Mouse (Mus musculus): ENCODE measurements around the gene Adamts20.
"Not testable (repeated sequence)": the region's sequence is repeated elsewhere in the genome, so short reads cannot be mapped to it uniquely, and the experiment has no call there.

Adamts20 gene

GRCm38 (mm10) chr15:94465318-94465717 is at the start of gene Adamts20:
Gene Adamts20, minus strand, starts transcription at chr15:94465418.
- DNase-seq (ENCODE audit: extremely low read depth, low read depth, low spot score): no peak

GRCm38 (mm10) chr15:94503451-94504215 is 38.4 kb upstream of the Adamts20 start:
- no peak for DNase-seq (ENCODE audit: extremely low read depth, low read depth, low spot score)

DNA sequence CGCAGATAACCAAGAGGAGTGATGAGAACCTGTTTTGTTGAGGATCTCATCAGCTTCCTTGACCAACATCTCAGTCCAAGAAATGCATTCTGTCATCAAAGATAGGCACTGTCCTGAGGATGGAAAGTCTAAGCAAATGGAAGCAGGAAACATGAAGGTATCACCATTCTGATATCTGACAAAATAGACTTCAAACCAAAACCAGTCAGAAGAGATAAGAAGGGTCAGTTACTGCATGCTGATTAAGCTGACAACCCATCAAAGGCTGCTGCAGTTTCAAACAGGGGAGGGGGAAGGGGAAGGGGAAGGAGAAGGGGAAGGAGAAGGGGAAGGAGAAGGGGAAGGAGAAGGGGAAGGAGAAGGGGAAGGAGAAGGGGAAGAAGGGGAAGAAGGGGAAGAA is 34.0 kb upstream of the Adamts20 start:
- DNase-seq (ENCODE audit: extremely low read depth, low read depth, low spot score): no peak

GRCm38 (mm10) chr15:94495936-94496335 is 30.7 kb upstream of the Adamts20 start:
- DNase-seq (ENCODE audit: extremely low read depth, low read depth, low spot score): no peak

- DNase-seq (ENCODE audit: extremely low read depth, low read depth, low spot score): no peak
Measured at GRCm38 (mm10) chr15:94494445-94494844, 29.2 kb upstream of the Adamts20 start.

- no peak for DNase-seq (ENCODE audit: extremely low read depth, low read depth, low spot score)
Measured at GRCm38 (mm10) chr15:94489433-94489832, 24.2 kb upstream of the Adamts20 start.

- DNase-seq (ENCODE audit: extremely low read depth, low read depth, low spot score): not testable (repeated sequence)
Measured at GRCm38 (mm10) chr15:94488028-94488427, 22.8 kb upstream of the Adamts20 start.

DNA sequence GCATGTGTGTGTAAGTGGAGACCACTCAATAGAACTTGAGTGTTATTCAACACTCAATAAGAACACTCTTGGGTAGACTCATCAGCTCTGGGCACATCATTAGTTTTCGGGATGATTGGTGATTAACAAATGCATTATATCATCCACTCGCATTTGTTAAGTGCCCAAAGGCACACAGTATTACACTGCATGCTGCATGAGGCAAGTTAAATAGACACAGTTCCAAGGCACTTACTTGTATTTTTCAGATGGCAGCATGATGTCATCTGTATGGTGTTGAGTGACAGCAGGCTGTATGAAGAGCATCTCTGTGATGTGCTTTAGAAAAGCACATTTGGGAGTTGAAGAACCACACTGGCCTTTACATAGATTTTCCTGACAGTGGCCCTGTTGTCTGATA is 17.3 kb upstream of the Adamts20 start:
- DNase-seq (ENCODE audit: extremely low read depth, low read depth, low spot score): no peak

- DNase-seq (ENCODE audit: extremely low read depth, low read depth, low spot score): no peak
Measured at GRCm38 (mm10) chr15:94480792-94481191, 15.6 kb upstream of the Adamts20 start.

DNA sequence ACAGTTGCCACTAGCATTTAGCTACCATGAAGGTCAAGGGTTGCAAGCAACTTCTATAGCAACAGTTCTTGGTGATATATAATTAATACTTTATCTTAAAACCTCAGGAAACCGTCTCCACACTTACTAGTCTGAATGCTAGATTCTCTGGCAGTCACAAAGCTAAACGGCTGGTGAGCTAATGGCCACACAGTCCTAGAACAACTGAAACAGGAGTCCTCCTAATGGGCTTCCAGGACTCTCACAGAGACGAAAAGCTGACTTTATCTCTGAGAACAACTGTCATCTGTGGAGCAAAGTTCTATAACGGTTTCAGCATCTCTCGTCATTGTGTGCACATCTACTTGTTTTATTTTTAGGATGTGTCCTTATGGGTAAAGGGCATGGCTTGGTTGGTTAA is 15.0 kb upstream of the Adamts20 start:
- no peak for DNase-seq (ENCODE audit: extremely low read depth, low read depth, low spot score)

- no peak for DNase-seq (ENCODE audit: extremely low read depth, low read depth, low spot score)
Measured at GRCm38 (mm10) chr15:94479513-94480136, 14.4 kb upstream of the Adamts20 start.

GRCm38 (mm10) chr15:94478706-94479105 is 13.5 kb upstream of the Adamts20 start:
- DNase-seq (ENCODE audit: extremely low read depth, low read depth, low spot score): no peak

DNA sequence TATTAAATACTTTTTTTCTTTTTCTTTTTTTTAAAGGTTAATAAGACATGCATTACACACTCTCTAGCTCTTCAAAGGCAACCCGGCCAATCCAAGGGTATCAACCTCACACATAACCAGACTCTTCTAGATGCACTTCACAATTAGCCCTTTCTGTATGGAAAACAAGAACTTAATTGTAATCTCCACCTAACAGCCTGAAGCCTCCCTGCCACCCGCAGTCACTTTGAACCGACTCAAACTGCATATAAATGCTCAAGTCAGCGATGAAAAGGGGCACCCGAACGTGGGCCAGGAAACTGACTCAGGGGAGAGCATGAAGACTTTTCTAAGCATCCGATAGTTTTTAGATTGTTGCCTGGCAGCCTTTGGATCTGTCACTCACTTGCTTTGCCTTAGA is 12.1 kb upstream of the Adamts20 start:
- no peak for DNase-seq (ENCODE audit: extremely low read depth, low read depth, low spot score)

- no peak for DNase-seq (ENCODE audit: extremely low read depth, low read depth, low spot score)
Measured at GRCm38 (mm10) chr15:94475975-94476374, 10.8 kb upstream of the Adamts20 start.

DNA sequence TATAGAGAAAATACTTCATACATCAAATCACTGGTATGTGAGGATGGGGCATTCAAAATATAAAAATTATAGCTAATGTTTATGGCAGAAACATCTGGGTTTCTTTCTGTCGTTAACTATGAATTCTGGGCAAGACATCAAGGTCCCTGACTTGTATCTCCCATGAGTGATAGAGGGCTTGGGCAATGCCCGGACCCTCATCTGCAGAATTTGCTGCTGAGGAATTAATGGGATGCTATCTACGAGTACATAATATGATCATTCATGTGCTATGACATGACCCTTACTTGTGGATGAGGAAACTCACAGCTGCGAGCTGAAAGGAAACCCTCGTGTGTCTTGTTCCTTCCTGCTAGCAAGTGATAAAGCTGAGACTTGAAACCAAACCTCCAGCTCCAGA is 5.1 kb upstream of the Adamts20 start:
- no peak for DNase-seq (ENCODE audit: extremely low read depth, low read depth, low spot score)

- DNase-seq (ENCODE audit: extremely low read depth, low read depth, low spot score): no peak
Measured at GRCm38 (mm10) chr15:94464881-94465280, 337 bp downstream of the Adamts20 start.

DNA sequence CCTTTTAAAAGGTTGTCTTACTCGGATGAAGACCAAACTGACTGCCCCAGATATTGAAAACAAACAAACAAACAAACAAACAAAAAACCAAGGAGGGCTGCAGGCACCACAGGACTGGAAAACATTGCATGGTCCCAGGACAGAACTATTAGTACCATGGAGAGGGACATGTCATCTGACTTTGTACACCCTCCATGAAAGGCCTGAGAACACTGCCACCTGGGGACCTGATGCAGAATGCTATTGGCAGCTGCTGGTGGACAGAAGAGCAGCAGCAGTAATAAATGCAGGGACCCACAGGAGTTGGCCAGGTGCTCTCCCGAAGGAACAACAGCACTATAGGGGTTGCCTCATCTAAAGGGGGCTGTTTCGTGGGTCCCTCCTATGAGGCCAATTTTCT is 2.0 kb downstream of the Adamts20 start:
- no peak for DNase-seq (ENCODE audit: extremely low read depth, low read depth, low spot score)

DNA sequence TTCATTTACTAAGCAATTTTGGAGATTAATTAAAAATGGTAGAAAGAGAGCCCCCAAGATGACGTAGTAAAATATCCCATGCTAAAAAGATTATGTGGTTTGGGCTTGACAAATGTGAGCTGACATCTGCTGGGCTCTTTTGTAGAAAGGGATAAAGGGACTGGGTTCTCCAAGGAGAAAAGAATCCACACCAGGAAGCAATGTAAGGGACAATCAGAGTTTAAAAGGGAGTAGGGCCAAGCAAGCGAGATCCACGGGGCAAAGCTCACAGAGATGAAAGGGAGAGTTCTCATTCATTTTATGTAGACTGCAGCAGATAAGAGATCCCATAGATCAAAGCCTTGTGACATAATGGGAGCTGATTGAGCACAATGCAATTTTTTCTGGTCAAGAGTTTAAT is 3.0 kb downstream of the Adamts20 start:
- DNase-seq (ENCODE audit: extremely low read depth, low read depth, low spot score): no peak

- DNase-seq (ENCODE audit: extremely low read depth, low read depth, low spot score): no peak
Measured at GRCm38 (mm10) chr15:94461166-94461565, 4.1 kb downstream of the Adamts20 start.

DNA sequence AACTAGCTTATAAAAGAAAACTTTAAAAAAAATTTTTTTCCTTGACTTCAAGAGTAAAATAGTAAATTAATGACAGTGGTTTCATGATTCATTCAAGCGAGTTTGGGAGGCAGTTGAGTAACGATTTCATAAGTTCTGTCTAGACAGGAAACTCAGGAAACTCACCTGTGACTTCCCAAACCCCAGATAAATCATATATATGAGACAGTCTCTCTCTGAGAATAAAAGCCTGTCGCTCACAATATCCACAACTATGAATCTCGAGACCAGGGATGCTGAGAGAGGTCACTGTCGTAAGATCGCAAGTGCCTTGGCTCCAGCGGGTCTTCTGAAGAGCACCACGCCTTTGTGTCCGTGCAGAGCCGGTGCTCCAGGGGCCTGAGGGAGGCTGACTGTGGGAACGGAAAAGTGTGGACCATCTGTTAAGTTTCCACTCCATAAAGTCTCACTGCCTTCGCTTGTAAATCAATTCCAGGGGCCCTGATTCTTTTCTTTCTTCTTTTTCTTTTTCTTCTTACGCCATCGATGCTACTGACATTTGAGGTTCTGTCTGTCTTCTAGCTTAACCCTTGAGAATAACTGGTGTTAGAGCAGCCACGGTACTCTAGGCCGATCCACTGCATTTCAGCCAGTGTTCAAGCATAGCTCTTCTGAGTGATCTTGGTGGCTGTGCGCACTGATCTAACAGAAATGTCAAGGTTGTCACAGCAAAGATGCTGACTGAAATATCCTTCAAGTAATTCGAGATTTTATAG is 7.4 kb downstream of the Adamts20 start:
- DNase-seq (ENCODE audit: extremely low read depth, low read depth, low spot score): no peak

GRCm38 (mm10) chr15:94452848-94453247 is 12.4 kb downstream of the Adamts20 start:
- DNase-seq (ENCODE audit: extremely low read depth, low read depth, low spot score): no peak

DNA sequence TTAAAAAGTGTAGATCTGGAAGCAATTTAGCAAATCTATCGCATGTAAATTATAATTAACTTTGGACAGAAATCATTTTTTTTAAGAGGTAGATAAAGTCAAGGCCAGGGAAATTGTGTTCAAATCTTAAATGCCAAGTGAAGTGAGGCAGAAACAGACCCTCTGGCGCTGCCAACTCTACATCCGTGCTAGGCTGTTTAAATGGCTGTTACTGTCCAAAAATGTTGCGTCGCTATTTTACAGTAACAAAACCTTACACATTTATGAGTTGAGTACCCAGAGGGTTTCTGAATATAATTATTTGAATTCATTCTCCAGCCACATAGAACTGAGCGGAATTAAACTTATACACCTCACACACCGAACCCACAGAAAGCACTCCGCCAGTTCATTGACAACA is 13.6 kb downstream of the Adamts20 start:
- DNase-seq (ENCODE audit: extremely low read depth, low read depth, low spot score): no peak

Data from fat pad, adult 2 months (tissue).